In the genomic region with DNA sequence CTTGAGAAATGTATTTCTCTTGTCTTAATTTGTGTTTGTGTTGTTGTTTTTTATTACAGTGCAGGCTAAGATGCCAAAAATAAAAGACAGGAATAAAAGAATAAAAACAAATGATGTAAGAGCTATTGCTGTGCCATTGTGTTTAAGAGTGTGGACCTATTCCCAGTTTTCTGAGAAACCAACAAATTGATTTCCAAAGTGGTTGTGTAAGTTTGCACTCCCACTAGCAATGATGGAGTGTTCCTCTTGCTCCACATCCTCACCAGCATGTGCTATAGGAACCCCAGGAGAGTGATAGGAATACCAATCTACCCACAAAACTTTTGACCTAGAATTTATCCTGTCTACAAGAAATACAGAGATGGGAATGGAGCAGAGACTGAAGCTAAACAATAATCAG, we compare ENCODE assay signal across 26 mouse cellular contexts.
"Had no signal": no experiment of that assay in that cellular context is flagged by ENCODE, and none has a peak within 500 bp of the region (broad histone marks: within the 10 kb centered on the region; RNA-seq: fewer than 3 reads in every experiment).

No protein-coding gene starts in this region.

- DNase-seq: cerebellum, adult 9-10 months; cerebellum, adult 9-11 months; cerebellum, postnatal 10 days; cerebellum, postnatal 14 days; cerebellum, postnatal 25 days; cerebellum, postnatal 36 days; embryo, embryonic 11 days; forebrain, postnatal 0 days; gastrocnemius, adult 2 months; gastrocnemius, postnatal 10 days; gastrocnemius, postnatal 14 days; gastrocnemius, postnatal 25 days; gastrocnemius, postnatal 36 days; heart, adult 18-20 months; heart, adult 2 months had no signal

- H3K4me2 ChIP-seq: embryonic facial prominence, embryonic 12.5 days; embryonic facial prominence, embryonic 13.5 days; embryonic facial prominence, embryonic 15.5 days; forebrain, embryonic 12.5 days; forebrain, embryonic 13.5 days; forebrain, embryonic 15.5 days had no signal

- ATAC-seq: forebrain, embryonic 13.5 days; forebrain, embryonic 14.5 days; forebrain, embryonic 15.5 days; forebrain, embryonic 16.5 days; forebrain, postnatal 0 days had no signal

- H3K4me3 ChIP-seq: embryonic facial prominence, embryonic 10.5 days; embryonic facial prominence, embryonic 12.5 days; embryonic facial prominence, embryonic 13.5 days; embryonic facial prominence, embryonic 15.5 days; erythroblast, embryonic 14.5 days; forebrain, embryonic 10.5 days; forebrain, embryonic 12.5 days; forebrain, embryonic 13.5 days; forebrain, embryonic 15.5 days; gastrocnemius, adult 2 months; heart, adult 2 months had no signal

- H3K36me3 ChIP-seq: embryonic facial prominence, embryonic 10.5 days; embryonic facial prominence, embryonic 12.5 days; embryonic facial prominence, embryonic 13.5 days; embryonic facial prominence, embryonic 15.5 days; forebrain, embryonic 10.5 days; forebrain, embryonic 12.5 days; forebrain, embryonic 15.5 days had no signal

- H3K27me3 ChIP-seq: embryonic facial prominence, embryonic 12.5 days; embryonic facial prominence, embryonic 13.5 days; embryonic facial prominence, embryonic 15.5 days; forebrain, embryonic 12.5 days; forebrain, embryonic 13.5 days; forebrain, embryonic 15.5 days had no signal
